Mouse (Mus musculus) C2C12 (cell line): ENCODE data around the gene Mgrn1. TPM values are rescaled to one million over a fixed set of nuclear protein-coding genes. Genes with fewer than 3 reads are reported as not detected.

Experiments used
- H3K27me3 ChIP-seq: one replicate; pipeline ENCODE4 v1.6.1; 2011; ENCODE audit not compliant: control insufficient read depth, insufficient read depth, insufficient read length
- H3K36me3 ChIP-seq: one replicate; pipeline ENCODE4 v1.6.1; 2011; ENCODE audit not compliant: control insufficient read depth, insufficient read depth
- H3K4me3 ChIP-seq: one replicate; pipeline ENCODE4 v1.5.1; 2011; ENCODE audit warnings: mild to moderate bottlenecking, control low read depth; ENCODE audit not compliant: poor library complexity, insufficient read depth, severe bottlenecking
- H3K79me2 ChIP-seq: one replicate; pipeline ENCODE4 v1.6.1; 2011; ENCODE audit not compliant: control insufficient read depth, insufficient read depth
- H3K79me3 ChIP-seq: one replicate; pipeline ENCODE4 v1.6.1; 2011; ENCODE audit warnings: low read depth, control low read depth
- H3ac ChIP-seq: one replicate; pipeline ENCODE3; 2011; ENCODE audit warnings: low read depth; ENCODE audit not compliant: control insufficient read depth, insufficient read length
- CEBPB ChIP-seq: IDR thresholded peaks from one replicate; pipeline ENCODE4 v1.6.1; 2011; ENCODE audit warnings: low read depth, mild to moderate bottlenecking, control low read depth, moderate library complexity
- CTCF ChIP-seq: IDR thresholded peaks from one replicate; pipeline ENCODE4 v1.5.1; 2011; ENCODE audit not compliant: control insufficient read depth, insufficient read depth, insufficient read length
- FOSL1 ChIP-seq: IDR thresholded peaks from one replicate; pipeline ENCODE4 v1.8.0; 2011; ENCODE audit warnings: mild to moderate bottlenecking, low read length; ENCODE audit not compliant: poor library complexity, insufficient read depth, severe bottlenecking
- MAX ChIP-seq: IDR thresholded peaks from one replicate; pipeline ENCODE4 v1.6.1; 2011; ENCODE audit warnings: mild to moderate bottlenecking, control low read depth
- MYOD1 ChIP-seq: IDR thresholded peaks from one replicate; pipeline ENCODE4 v1.6.1; 2011; ENCODE audit warnings: low read depth; ENCODE audit not compliant: control insufficient read depth, insufficient read length
- MYOG ChIP-seq: IDR thresholded peaks from one replicate; pipeline ENCODE4 v1.6.1; 2011; ENCODE audit not compliant: control insufficient read depth, insufficient read length; ENCODE audit errors: extremely low read depth
- USF1 ChIP-seq: IDR thresholded peaks from one replicate; pipeline ENCODE4 v1.6.1; 2011; ENCODE audit warnings: low read depth, mild to moderate bottlenecking, control low read depth, moderate library complexity
- polyA plus RNA-seq: library from polyadenylated mRNA; unstranded; fragments of >200 nt; fragmentation: generic; extraction: Trizol; gene quantifications from one replicate; pipeline ENCODE4 v1.2.1, GENCODE M21; 2012; ENCODE audit warnings: missing spikeins

Gene Mgrn1
- polyA plus RNA-seq, 1 experiment: 50.3 TPM

DNA sequence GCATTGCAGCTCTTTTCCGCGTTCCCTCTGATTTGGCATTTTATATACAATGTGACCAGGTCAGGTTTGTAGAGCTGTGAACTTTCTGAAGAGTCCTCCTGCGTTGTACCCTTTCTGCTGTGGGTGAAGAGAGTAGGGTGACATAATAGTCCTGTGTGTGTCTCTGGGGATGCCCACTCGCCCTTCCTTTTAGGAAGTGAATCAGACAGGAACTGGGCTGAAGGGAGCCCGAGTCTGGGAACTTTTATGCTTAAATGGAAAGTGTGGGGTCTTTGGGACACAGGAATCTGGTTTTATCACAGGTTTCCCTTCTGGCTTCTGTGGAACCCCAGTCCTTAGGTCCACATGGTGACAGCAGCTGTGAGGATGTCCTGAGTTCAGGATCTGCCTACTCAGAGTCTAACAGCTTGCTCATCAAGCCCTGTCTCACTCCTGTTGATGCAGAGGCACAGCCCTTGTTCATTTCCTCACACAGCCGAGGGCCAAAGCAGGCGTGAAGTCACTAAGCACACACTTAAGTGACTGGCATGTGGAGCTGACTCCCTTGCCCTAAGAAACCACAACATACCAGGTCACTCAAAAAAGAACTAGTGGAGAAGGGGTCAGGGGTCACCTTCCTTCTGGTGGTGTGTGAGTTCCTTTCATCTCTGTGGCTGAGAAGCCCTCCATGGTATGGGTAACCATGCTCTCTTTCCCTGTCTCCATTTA, 8.3 kb downstream of the Mgrn1 start:
- Histone ChIP-seq H3K79me2 (peaks cover 9% of the 10 kb centered on the region), H3K27me3 (no peaks in the 10 kb centered on the region), H3K4me3 (no peak overlapping the region), H3K36me3 (no peaks in the 10 kb centered on the region), H3ac (no peak overlapping the region), H3K79me3 (peaks cover 11% of the 10 kb centered on the region)
- TF ChIP-seq CEBPB (no peak), USF1 (no peak), MAX (no peak), FOSL1 (no peak)

GRCm38 (mm10) chr16:4896249-4897027, 10.4 kb downstream of the Mgrn1 start:
- H3K4me3 ChIP-seq: no peak overlapping the region

DNA sequence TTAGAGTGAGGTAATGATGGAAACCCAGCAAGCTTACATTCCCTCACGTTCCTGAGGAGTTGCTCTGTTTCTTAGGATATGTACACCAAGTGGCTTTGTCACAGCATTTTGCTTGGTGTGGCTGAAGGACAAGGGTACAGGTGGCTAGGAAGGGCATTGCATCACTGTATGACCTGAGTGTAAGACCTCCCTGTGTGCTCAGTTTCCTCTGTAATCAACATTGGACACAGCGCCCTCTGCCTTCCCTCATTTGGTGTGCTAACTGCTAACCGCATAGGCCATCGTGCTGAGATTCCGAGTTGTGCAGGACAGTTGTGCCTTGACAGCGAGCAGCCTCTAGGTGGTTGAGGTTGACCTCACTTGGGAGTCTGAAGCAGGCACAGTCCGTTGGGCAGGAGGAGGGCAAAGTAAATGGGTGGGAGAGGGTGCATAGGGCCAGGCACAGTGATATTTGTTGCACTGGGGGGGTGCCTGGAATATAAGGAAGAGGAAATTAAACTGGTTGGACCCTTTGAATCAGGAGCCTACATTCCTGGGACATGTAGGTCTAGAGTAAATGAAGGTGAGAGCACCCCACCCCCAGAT, 11.2 kb downstream of the Mgrn1 start:
- Histone ChIP-seq H3K79me3 (peaks cover 9% of the 10 kb centered on the region), H3K36me3 (no peaks in the 10 kb centered on the region), H3K27me3 (no peaks in the 10 kb centered on the region), H3K79me2 (peaks cover 5% of the 10 kb centered on the region), H3ac (no peak overlapping the region), H3K4me3 (no peak overlapping the region)
- TF ChIP-seq CEBPB: no peak
- TF ChIP-seq MYOD1: no peak
- no peak for TF ChIP-seq MAX
- no peak for TF ChIP-seq CTCF
- no peak for TF ChIP-seq USF1
- TF ChIP-seq FOSL1: no peak
- no peak for TF ChIP-seq MYOG

More at GRCm38 (mm10) chr16:4896249-4897027, 10.4 kb downstream of the Mgrn1 start:
- TF ChIP-seq MAX: no peak
- TF ChIP-seq CEBPB: no peak
- no peak for TF ChIP-seq USF1
- Histone ChIP-seq H3K27me3 (no peaks in the 10 kb centered on the region), H3K79me3 (peaks cover 9% of the 10 kb centered on the region), H3K36me3 (no peaks in the 10 kb centered on the region), H3ac (no peak overlapping the region), H3K79me2 (peaks cover 5% of the 10 kb centered on the region)

GRCm38 (mm10) chr16:4898881-4899280, 12.8 kb downstream of the Mgrn1 start:
- Histone ChIP-seq H3K27me3 (no peaks in the 10 kb centered on the region), H3ac (no peak overlapping the region)

GRCm38 (mm10) chr16:4899711-4900110, 13.7 kb downstream of the Mgrn1 start:
- H3K36me3 ChIP-seq: no peaks in the 10 kb centered on the region
- no peak overlapping the region for H3K4me3 ChIP-seq
- no peak overlapping the region for H3ac ChIP-seq
- TF ChIP-seq CTCF (no peak), MYOG (no peak), USF1 (no peak), CEBPB (no peak), FOSL1 (no peak)
- H3K27me3 ChIP-seq: no peaks in the 10 kb centered on the region
- H3K79me2 ChIP-seq: peaks cover 5% of the 10 kb centered on the region
- H3K79me3 ChIP-seq: peaks cover 7% of the 10 kb centered on the region

More at GRCm38 (mm10) chr16:4898881-4899280, 12.8 kb downstream of the Mgrn1 start:
- peaks cover 5% of the 10 kb centered on the region for H3K79me2 ChIP-seq
- peaks cover 7% of the 10 kb centered on the region for H3K79me3 ChIP-seq
- no peak overlapping the region for H3K4me3 ChIP-seq
- H3K36me3 ChIP-seq: no peaks in the 10 kb centered on the region
- TF ChIP-seq MYOD1: no peak
- no peak for TF ChIP-seq FOSL1
- no peak for TF ChIP-seq USF1
- TF ChIP-seq MYOG: no peak
- no peak for TF ChIP-seq MAX
- TF ChIP-seq CEBPB: no peak
- TF ChIP-seq CTCF: no peak

- H3K79me2 ChIP-seq: peaks cover 5% of the 10 kb centered on the region
- no peak overlapping the region for H3ac ChIP-seq
- H3K36me3 ChIP-seq: no peaks in the 10 kb centered on the region
- peaks cover 7% of the 10 kb centered on the region for H3K79me3 ChIP-seq
- no peak for TF ChIP-seq CEBPB
- TF ChIP-seq CTCF: no peak
- no peak for TF ChIP-seq MAX
- TF ChIP-seq FOSL1: no peak
- no peak for TF ChIP-seq USF1
- no peak for TF ChIP-seq MYOG
- no peak for TF ChIP-seq MYOD1
- no peak overlapping the region for H3K4me3 ChIP-seq
- no peaks in the 10 kb centered on the region for H3K27me3 ChIP-seq
Observed at GRCm38 (mm10) chr16:4901167-4901566, 15.1 kb downstream of the Mgrn1 start.
